Mouse (Mus musculus) liver, embryonic 11.5 days (tissue): ENCODE measurements at regions not wholly inside any gene's neighbourhood (a gene's known extent, or its start where the extent isn't known, plus 50 kb on each side); places are given as distances from the start of the nearest gene placed in this dataset.

Experiments used
- ATAC-seq: fragments of 200-750 bp; cut with Nextera tagmentation; replicated peaks from 2 replicates; pipeline ENCODE4 v1.8.0; 2017; ENCODE audit warnings: moderate number of reproducible peaks, mild to moderate bottlenecking, moderate TSS enrichment, moderate library complexity; ENCODE audit not compliant: low FRiP score
- DNase-seq: peaks from one replicate; pipeline ENCODE4 v3.0.0-alpha.2; 2017; ENCODE audit warnings: low spot score
- H3K27ac ChIP-seq: fragments of 300-500 bp; sonication (generic); 2 replicates; pipeline ENCODE4 v1.5.1; 2014; ENCODE audit warnings: mild to moderate bottlenecking, low read depth, low read length, control low read depth
- H3K27me3 ChIP-seq: fragments of 300-500 bp; sonication (generic); replicated peaks from 2 replicates; pipeline ENCODE4 v1.6.1; 2014; ENCODE audit warnings: low read length, mixed read lengths; ENCODE audit not compliant: control insufficient read depth, insufficient read depth
- H3K36me3 ChIP-seq: fragments of 300-500 bp; sonication (generic); 2 replicates; pipeline ENCODE4 v1.6.1; 2014; ENCODE audit warnings: mild to moderate bottlenecking, low read length, moderate library complexity, mixed read lengths; ENCODE audit not compliant: control insufficient read depth, insufficient read depth
- H3K4me1 ChIP-seq: fragments of 300-500 bp; sonication (generic); replicated peaks from 2 replicates; pipeline ENCODE4 v1.6.1; 2014; ENCODE audit warnings: low read length, mixed read lengths; ENCODE audit not compliant: control insufficient read depth, insufficient read depth
- H3K4me2 ChIP-seq: fragments of 300-500 bp; sonication (generic); 2 replicates; pipeline ENCODE4 v1.6.1; 2014; ENCODE audit warnings: mild to moderate bottlenecking, control low read depth, moderate library complexity
- H3K4me3 ChIP-seq: fragments of 300-500 bp; sonication (generic); 2 replicates; pipeline ENCODE4 v1.5.1; 2014; ENCODE audit warnings: low read depth, low read length, control low read depth
- H3K9ac ChIP-seq: fragments of 300-500 bp; sonication (generic); 2 replicates; pipeline ENCODE4 v1.6.1; 2014; ENCODE audit warnings: low read depth, low read length, control low read depth
- H3K9me3 ChIP-seq: fragments of 300-500 bp; sonication (generic); 2 replicates; pipeline ENCODE4 v1.6.1; 2016; ENCODE audit warnings: low read length, inconsistent platforms, mixed read lengths; ENCODE audit not compliant: control insufficient read depth
- WGBS: fragments of 180-500 bp; shearing (Covaris S2); extraction: QIAGEN DNeasy Blood & Tissue Kit; methylation state at CpG from one replicate; pipeline ENCODE4 v1.1.7; 2014; 5-methylcytosine and 5-hydroxymethylcytosine counted together

- Histone ChIP-seq H3K36me3 (no peaks in the 10 kb centered on the region), H3K4me2 (peak overlapping the region; percentile 35), H3K4me1 (peaks cover 4% of the 10 kb centered on the region; the same call in 1 of the 2 replicates), H3K27ac (no peak overlapping the region), H3K9me3 (no peaks in the 10 kb centered on the region), H3K27me3 (no peaks in the 10 kb centered on the region), H3K9ac (no peak overlapping the region), H3K4me3 (no peak overlapping the region)
- WGBS, result 26% methylated on average over 11 of the region's 11 CpGs
- DNase-seq (no peak), ATAC-seq (peak; percentile 83)
These were observed 175.2 kb upstream of the Cdkn2b start for GRCm38 (mm10) chr4:89485981-89486531.

- no peak overlapping the region for H3K27ac ChIP-seq
- 73% methylated on average over 12 of the region's 12 CpGs for WGBS
- H3K4me1 ChIP-seq, result peaks cover 7% of the 10 kb centered on the region
- no peaks in the 10 kb centered on the region for H3K9me3 ChIP-seq
- DNase-seq (no peak), ATAC-seq (no peak)
- no peaks in the 10 kb centered on the region for H3K27me3 ChIP-seq
- no peak overlapping the region for H3K4me2 ChIP-seq
- no peak overlapping the region for H3K4me3 ChIP-seq
- no peaks in the 10 kb centered on the region for H3K36me3 ChIP-seq
- no peak overlapping the region for H3K9ac ChIP-seq
These were observed 167.9 kb upstream of the Cdkn2b start for GRCm38 (mm10) chr4:89478646-89479237.

- peak; percentile 76 for ATAC-seq
- no peak overlapping the region for H3K9ac ChIP-seq
- WGBS, result 48% methylated on average over 3 of the region's 3 CpGs
- no peaks in the 10 kb centered on the region for H3K9me3 ChIP-seq
- no peak overlapping the region for H3K4me3 ChIP-seq
- H3K4me1 ChIP-seq, result peaks cover 7% of the 10 kb centered on the region
- H3K27ac ChIP-seq, result no peak overlapping the region
- DNase-seq, result no peak
- H3K27me3 ChIP-seq, result no peaks in the 10 kb centered on the region
- H3K4me2 ChIP-seq, result no peak overlapping the region
- no peaks in the 10 kb centered on the region for H3K36me3 ChIP-seq
These were observed 165.0 kb upstream of the Cdkn2b start for GRCm38 (mm10) chr4:89475848-89476247.

GRCm38 (mm10) chr4:89474836-89475541 is 164.2 kb upstream of the Cdkn2b start:
- peaks cover 7% of the 10 kb centered on the region for H3K4me1 ChIP-seq
- H3K27ac ChIP-seq, result no peak overlapping the region
- 56% methylated on average over 7 of the region's 7 CpGs for WGBS
- DNase-seq (no peak), ATAC-seq (0 out of 2 replicates have a peak, but pooled peaks have one; percentile 40)
- no peaks in the 10 kb centered on the region for H3K27me3 ChIP-seq
- H3K9me3 ChIP-seq, result no peaks in the 10 kb centered on the region
- H3K36me3 ChIP-seq, result no peaks in the 10 kb centered on the region
- no peak overlapping the region for H3K9ac ChIP-seq
- H3K4me3 ChIP-seq, result no peak overlapping the region
- no peak overlapping the region for H3K4me2 ChIP-seq

GRCm38 (mm10) chr4:89471426-89471825 is 160.6 kb upstream of the Cdkn2b start:
- Histone ChIP-seq H3K4me2 (no peak overlapping the region), H3K4me3 (no peak overlapping the region), H3K9me3 (no peaks in the 10 kb centered on the region), H3K27ac (no peak overlapping the region), H3K36me3 (no peaks in the 10 kb centered on the region), H3K9ac (no peak overlapping the region), H3K4me1 (peaks cover 7% of the 10 kb centered on the region), H3K27me3 (no peaks in the 10 kb centered on the region)
- WGBS, result 78% methylated on average over 1 of the region's 1 CpGs
- ATAC-seq (peak; percentile 68), DNase-seq (no peak)

- no peak overlapping the region for H3K27ac ChIP-seq
- no peak for ATAC-seq
- H3K4me1 ChIP-seq, result peaks cover 7% of the 10 kb centered on the region
- 80% methylated on average over 2 of the region's 2 CpGs for WGBS
- no peaks in the 10 kb centered on the region for H3K36me3 ChIP-seq
- DNase-seq, result no peak
- H3K9ac ChIP-seq, result no peak overlapping the region
- H3K4me3 ChIP-seq, result no peak overlapping the region
- H3K9me3 ChIP-seq, result no peaks in the 10 kb centered on the region
- H3K27me3 ChIP-seq, result no peaks in the 10 kb centered on the region
- no peak overlapping the region for H3K4me2 ChIP-seq
These were observed 159.9 kb upstream of the Cdkn2b start for GRCm38 (mm10) chr4:89470756-89471155.

- WGBS, result 64% methylated on average over 8 of the region's 8 CpGs
- H3K36me3 ChIP-seq, result no peaks in the 10 kb centered on the region
- no peak for DNase-seq
- H3K4me1 ChIP-seq, result peaks cover 3% of the 10 kb centered on the region
- no peaks in the 10 kb centered on the region for H3K9me3 ChIP-seq
- ATAC-seq, result no peak
- H3K9ac ChIP-seq, result no peak overlapping the region
- no peak overlapping the region for H3K27ac ChIP-seq
- H3K4me3 ChIP-seq, result no peak overlapping the region
- no peaks in the 10 kb centered on the region for H3K27me3 ChIP-seq
- H3K4me2 ChIP-seq, result no peak overlapping the region
These were observed 159.0 kb upstream of the Cdkn2b start for GRCm38 (mm10) chr4:89469883-89470282.

- WGBS, result 82% methylated on average over 3 of the region's 3 CpGs
- H3K27me3 ChIP-seq, result no peaks in the 10 kb centered on the region
- no peak overlapping the region for H3K27ac ChIP-seq
- H3K9me3 ChIP-seq, result no peaks in the 10 kb centered on the region
- no peaks in the 10 kb centered on the region for H3K36me3 ChIP-seq
- H3K4me2 ChIP-seq, result no peak overlapping the region
- H3K4me1 ChIP-seq, result no peaks in the 10 kb centered on the region
- no peak for ATAC-seq
- no peak overlapping the region for H3K4me3 ChIP-seq
- no peak overlapping the region for H3K9ac ChIP-seq
- DNase-seq, result no peak
These were observed 158.6 kb upstream of the Cdkn2b start for GRCm38 (mm10) chr4:89469406-89469805.

- DNase-seq (no peak), ATAC-seq (no peak)
- no peaks in the 10 kb centered on the region for H3K9me3 ChIP-seq
- no peaks in the 10 kb centered on the region for H3K4me1 ChIP-seq
- H3K36me3 ChIP-seq, result no peaks in the 10 kb centered on the region
- H3K27me3 ChIP-seq, result no peaks in the 10 kb centered on the region
- H3K9ac ChIP-seq, result no peak overlapping the region
- WGBS, result 84% methylated on average over 3 of the region's 3 CpGs
- H3K4me2 ChIP-seq, result no peak overlapping the region
- no peak overlapping the region for H3K4me3 ChIP-seq
- H3K27ac ChIP-seq, result no peak overlapping the region
These were observed 155.9 kb upstream of the Cdkn2b start for GRCm38 (mm10) chr4:89466766-89467165.
